Mouse (Mus musculus) forebrain, embryonic 14.5 days (tissue): ENCODE results near the gene Dnah11. TPM values are rescaled to one million over a fixed set of nuclear protein-coding genes. Genes with fewer than 3 reads are reported as not detected.

Experiments used
- ATAC-seq: fragments of 200-750 bp; cut with Nextera tagmentation; 2 replicates; pipeline ENCODE4 v1.8.0; 2017; ENCODE audit warnings: mild to moderate bottlenecking, moderate library complexity
- DNase-seq: peaks from one replicate; pipeline ENCODE4 v3.0.0-alpha.2; 2015; ENCODE audit warnings: low spot score
- H3K27ac ChIP-seq: fragments of 300-500 bp; sonication (generic); 2 replicates; pipeline ENCODE4 v1.5.1; 2014; ENCODE audit warnings: low read depth, mild to moderate bottlenecking, control low read depth, low read length, moderate library complexity
- H3K27me3 ChIP-seq: fragments of 300-500 bp; sonication (generic); replicated peaks from 2 replicates; pipeline ENCODE4 v1.6.1; 2014; ENCODE audit warnings: low read length, control low read depth, mixed read lengths; ENCODE audit not compliant: control insufficient read depth, insufficient read depth
- H3K36me3 ChIP-seq: fragments of 300-500 bp; sonication (generic); 2 replicates; pipeline ENCODE4 v1.6.1; 2014; ENCODE audit warnings: low read length, control low read depth; ENCODE audit not compliant: control insufficient read depth, insufficient read depth
- H3K4me1 ChIP-seq: fragments of 300-500 bp; sonication (generic); 2 replicates; pipeline ENCODE4 v1.6.1; 2014; ENCODE audit warnings: antibody characterized with exemption, low read length, control low read depth; ENCODE audit not compliant: control insufficient read depth, insufficient read depth
- H3K4me2 ChIP-seq: fragments of 300-500 bp; sonication (generic); 2 replicates; pipeline ENCODE4 v1.6.1; 2014; ENCODE audit warnings: mild to moderate bottlenecking, control low read depth, low read length
- H3K4me3 ChIP-seq: fragments of 300-500 bp; sonication (generic); 2 replicates; pipeline ENCODE4 v1.5.1; 2014; ENCODE audit warnings: low read depth, low read length, control low read depth
- H3K9ac ChIP-seq: fragments of 300-500 bp; sonication (generic); 2 replicates; pipeline ENCODE4 v1.6.1; 2014; ENCODE audit warnings: mild to moderate bottlenecking, low read length, control low read depth, moderate library complexity
- H3K9me3 ChIP-seq: fragments of 300-500 bp; sonication (generic); replicated peaks from 2 replicates; pipeline ENCODE4 v1.6.1; 2016; ENCODE audit warnings: low read length, control low read depth, mixed read lengths; ENCODE audit not compliant: control insufficient read depth
- WGBS: fragments of 180-500 bp; shearing (Covaris S2); extraction: QIAGEN DNeasy Blood & Tissue Kit; methylation state at CpG from one replicate; pipeline ENCODE4 v1.1.7; 2014; 5-methylcytosine and 5-hydroxymethylcytosine counted together
- polyA plus RNA-seq: library from polyadenylated mRNA; unstranded; fragments of >200 nt; fragmentation: Nextera tagmentation; extraction: Ambion mirVana; gene quantifications from 2 replicates; pipeline ENCODE4 v1.2.1, GENCODE M21; 2014

Gene Dnah11
- polyA plus RNA-seq, 1 experiment from 2014 or later = 0.11 TPM

GRCm38 (mm10) chr12:117835371-117835770 is 363.5 kb downstream of the Dnah11 start:
- Histone ChIP-seq H3K9me3 (no peaks in the 10 kb centered on the region), H3K4me1 (no peaks in the 10 kb centered on the region), H3K27ac (no peak overlapping the region), H3K9ac (no peak overlapping the region), H3K4me3 (no peak overlapping the region), H3K27me3 (no peaks in the 10 kb centered on the region), H3K36me3 (no peaks in the 10 kb centered on the region), H3K4me2 (no peak overlapping the region)
- DNase-seq (no peak), ATAC-seq (no peak)
- WGBS = 85% methylated on average over 10 of the region's 10 CpGs

GRCm38 (mm10) chr12:117834652-117835051 is 364.2 kb downstream of the Dnah11 start:
- Histone ChIP-seq H3K4me3 (no peak overlapping the region), H3K36me3 (no peaks in the 10 kb centered on the region), H3K9ac (no peak overlapping the region), H3K4me1 (no peaks in the 10 kb centered on the region), H3K27me3 (no peaks in the 10 kb centered on the region), H3K27ac (no peak overlapping the region), H3K4me2 (no peak overlapping the region), H3K9me3 (no peaks in the 10 kb centered on the region)
- WGBS = 78% methylated on average over 2 of the region's 2 CpGs
- ATAC-seq (no peak), DNase-seq (no peak)

GRCm38 (mm10) chr12:117832190-117832589 is 366.7 kb downstream of the Dnah11 start:
- 72% methylated on average over 5 of the region's 5 CpGs for WGBS
- Histone ChIP-seq H3K9ac (no peak overlapping the region), H3K4me1 (no peaks in the 10 kb centered on the region), H3K27ac (no peak overlapping the region), H3K9me3 (no peaks in the 10 kb centered on the region), H3K36me3 (no peaks in the 10 kb centered on the region), H3K4me2 (no peak overlapping the region), H3K27me3 (no peaks in the 10 kb centered on the region), H3K4me3 (no peak overlapping the region)
- DNase-seq (no peak), ATAC-seq (no peak)

GRCm38 (mm10) chr12:117831351-117831961 is 367.4 kb downstream of the Dnah11 start:
- no peak overlapping the region for H3K9ac ChIP-seq
- H3K36me3 ChIP-seq = no peaks in the 10 kb centered on the region
- H3K27me3 ChIP-seq = no peaks in the 10 kb centered on the region
- no peaks in the 10 kb centered on the region for H3K4me1 ChIP-seq
- H3K9me3 ChIP-seq = no peaks in the 10 kb centered on the region
- WGBS = 88% methylated on average over 8 of the region's 8 CpGs
- H3K4me3 ChIP-seq = no peak overlapping the region
- no peak overlapping the region for H3K4me2 ChIP-seq
- DNase-seq (no peak), ATAC-seq (no peak)
- no peak overlapping the region for H3K27ac ChIP-seq

GRCm38 (mm10) chr12:117828350-117828749 is 370.5 kb downstream of the Dnah11 start:
- Histone ChIP-seq H3K36me3 (no peaks in the 10 kb centered on the region), H3K27me3 (no peaks in the 10 kb centered on the region), H3K4me1 (no peaks in the 10 kb centered on the region), H3K4me2 (no peak overlapping the region), H3K9me3 (no peaks in the 10 kb centered on the region), H3K4me3 (no peak overlapping the region), H3K9ac (no peak overlapping the region), H3K27ac (no peak overlapping the region)
- DNase-seq = no peak
- 86% methylated on average over 3 of the region's 3 CpGs for WGBS
- no peak for ATAC-seq

Other genes starting within 250 kb of the Dnah11 start
- 27.6 and 28.9 TPM in 2 replicates for gene Sp4, start 102.4 kb upstream of the Dnah11 start, polyA plus RNA-seq